Mouse (Mus musculus) forebrain, embryonic 16.5 days (tissue): ENCODE results near the gene Ppp4c. TPM values are rescaled to one million over a fixed set of nuclear protein-coding genes. Genes with fewer than 3 reads are reported as not detected.
A peak's percentile ranks its signal among the peaks of the same experiment; 100 is the strongest.

Source experiments
- ATAC-seq: fragments of 200-750 bp; cut with Nextera tagmentation; 2 replicates; pipeline ENCODE4 v1.8.0; 2017; ENCODE audit warnings: mild to moderate bottlenecking, moderate library complexity
- H3K27ac ChIP-seq: fragments of 300-500 bp; sonication (generic); 2 replicates; pipeline ENCODE4 v1.5.1; 2014; ENCODE audit warnings: low read length, control low read depth
- H3K27me3 ChIP-seq: fragments of 300-500 bp; sonication (generic); replicated peaks from 2 replicates; pipeline ENCODE4 v1.6.1; 2014; ENCODE audit warnings: low read length; ENCODE audit not compliant: control insufficient read depth, insufficient read depth
- H3K36me3 ChIP-seq: fragments of 300-500 bp; sonication (generic); 2 replicates; pipeline ENCODE4 v1.6.1; 2014; ENCODE audit not compliant: control insufficient read depth, insufficient read depth
- H3K4me1 ChIP-seq: fragments of 300-500 bp; sonication (generic); replicated peaks from 2 replicates; pipeline ENCODE4 v1.6.1; 2014; ENCODE audit warnings: low read length; ENCODE audit not compliant: control insufficient read depth, insufficient read depth
- H3K4me2 ChIP-seq: fragments of 300-500 bp; sonication (generic); 2 replicates; pipeline ENCODE4 v1.6.1; 2014; ENCODE audit warnings: mild to moderate bottlenecking, low read length, control low read depth
- H3K4me3 ChIP-seq: fragments of 300-500 bp; sonication (generic); replicated peaks from 2 replicates; pipeline ENCODE4 v1.5.1; 2014; ENCODE audit warnings: mild to moderate bottlenecking, low read length, control low read depth
- H3K9ac ChIP-seq: fragments of 300-500 bp; sonication (generic); replicated peaks from 2 replicates; pipeline ENCODE4 v1.6.1; 2014; ENCODE audit warnings: low read depth, low read length, control low read depth
- H3K9me3 ChIP-seq: fragments of 300-500 bp; sonication (generic); 2 replicates; pipeline ENCODE4 v1.6.1; 2016; ENCODE audit warnings: low read length; ENCODE audit not compliant: control insufficient read depth
- WGBS: fragments of 180-500 bp; shearing (Covaris S2); extraction: QIAGEN DNeasy Blood & Tissue Kit; methylation state at CpG from one replicate; pipeline ENCODE4 v1.1.7; 2014; 5-methylcytosine and 5-hydroxymethylcytosine counted together
- polyA plus RNA-seq: library from polyadenylated mRNA; unstranded; fragments of >200 nt; fragmentation: Nextera tagmentation; extraction: Ambion mirVana; gene quantifications from 2 replicates; pipeline ENCODE4 v1.2.1, GENCODE M21; 2015

Gene Ppp4c
- polyA plus RNA-seq, 1 experiment from 2014 or later = 202 TPM

DNA sequence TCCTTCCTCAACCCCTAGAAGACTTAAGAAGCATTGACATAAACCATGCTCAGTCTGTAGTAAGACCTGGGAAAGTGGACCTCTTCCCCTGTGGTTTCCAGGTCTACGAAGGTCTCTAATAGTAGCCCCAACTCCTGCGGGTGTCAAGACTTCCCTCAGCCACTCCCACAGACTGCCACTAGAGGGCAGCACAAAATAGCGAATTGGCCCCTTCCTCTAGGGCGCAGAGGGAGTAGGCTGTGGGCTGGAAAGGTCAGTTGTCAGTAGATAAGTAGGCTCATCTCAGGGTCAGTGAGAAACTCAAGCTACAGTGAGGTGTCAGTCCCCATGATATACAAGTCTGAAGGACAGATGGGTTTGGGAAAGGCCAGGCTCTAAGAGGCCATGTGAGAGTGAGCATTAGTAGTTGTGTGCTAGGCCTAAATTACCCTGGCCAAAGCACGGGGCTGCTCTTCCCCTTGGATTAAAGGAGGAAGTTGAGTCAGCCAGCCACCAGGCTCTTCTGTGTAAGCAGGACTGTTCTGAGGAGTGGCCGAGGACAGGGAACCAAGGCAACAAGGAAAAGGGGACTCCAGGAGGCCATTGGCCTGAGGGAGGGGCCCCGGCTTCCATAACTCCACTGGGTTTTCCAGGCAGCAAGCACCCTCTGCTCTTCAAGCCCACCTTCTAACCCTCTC lies 29.7 kb upstream of the Ppp4c start:
- no peaks in the 10 kb centered on the region for H3K9me3 ChIP-seq
- ATAC-seq = peak; percentile 26; the same call in 1 of the 2 replicates
- no peak overlapping the region; the same call in 1 of the 2 replicates for H3K4me2 ChIP-seq
- 22% methylated on average over 7 of the region's 7 CpGs for WGBS
- no peak overlapping the region for H3K27ac ChIP-seq
- H3K36me3 ChIP-seq = no peaks in the 10 kb centered on the region
- H3K4me1 ChIP-seq = peaks cover 28% of the 10 kb centered on the region
- no peak overlapping the region for H3K4me3 ChIP-seq
- H3K27me3 ChIP-seq = no peaks in the 10 kb centered on the region
- no peak overlapping the region for H3K9ac ChIP-seq

DNA sequence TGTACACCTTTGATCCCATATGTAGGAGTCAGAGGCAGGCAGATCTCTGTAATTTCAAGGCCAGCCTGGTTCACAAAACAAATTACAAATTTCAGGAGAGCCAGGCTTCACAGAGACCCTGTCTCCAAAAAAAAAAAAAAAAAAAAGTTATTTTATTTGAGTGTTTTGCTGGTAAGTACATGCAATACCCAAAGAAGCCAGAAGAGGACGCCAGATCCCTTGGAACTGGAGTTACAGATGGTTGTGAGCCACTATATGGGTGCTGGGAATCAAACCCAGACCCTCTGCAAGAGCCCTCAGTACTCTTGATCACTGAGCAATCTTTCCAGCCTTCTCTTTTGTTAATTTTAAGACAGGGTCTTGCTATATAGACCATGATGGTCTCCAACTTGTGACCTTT lies 26.5 kb upstream of the Ppp4c start:
- Histone ChIP-seq H3K4me3 (no peak overlapping the region), H3K36me3 (no peaks in the 10 kb centered on the region), H3K9me3 (no peaks in the 10 kb centered on the region), H3K27me3 (no peaks in the 10 kb centered on the region), H3K4me2 (no peak overlapping the region), H3K9ac (no peak overlapping the region), H3K27ac (no peak overlapping the region), H3K4me1 (peaks cover 11% of the 10 kb centered on the region)
- no peak for ATAC-seq
- WGBS = 35% methylated on average over 1 of the region's 1 CpGs

DNA sequence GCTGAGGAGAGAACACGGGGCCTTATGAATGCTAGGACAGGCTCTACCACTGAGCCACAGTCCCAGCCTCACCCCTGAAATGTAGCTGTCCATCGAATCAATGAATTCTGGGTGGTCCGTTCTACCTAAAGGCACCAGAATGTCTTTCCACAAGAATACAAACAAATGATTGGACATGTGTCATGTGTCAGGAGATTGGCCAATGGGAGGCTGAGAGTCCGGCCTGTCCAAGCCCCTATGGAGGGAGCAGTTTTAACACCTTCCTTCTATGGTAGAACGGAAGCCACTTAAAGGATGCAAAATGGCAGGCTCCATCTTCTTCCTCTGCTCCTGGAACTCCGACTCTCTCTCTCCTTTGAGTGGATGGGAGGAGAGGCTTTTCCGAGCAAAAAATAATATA lies 25.3 kb upstream of the Ppp4c start:
- Histone ChIP-seq H3K9me3 (no peaks in the 10 kb centered on the region), H3K9ac (no peak overlapping the region), H3K4me3 (no peak overlapping the region), H3K27ac (no peak overlapping the region), H3K4me1 (peaks cover 7% of the 10 kb centered on the region), H3K4me2 (no peak overlapping the region), H3K27me3 (no peaks in the 10 kb centered on the region), H3K36me3 (no peaks in the 10 kb centered on the region)
- no peak for ATAC-seq
- WGBS = 88% methylated on average over 7 of the region's 7 CpGs

DNA sequence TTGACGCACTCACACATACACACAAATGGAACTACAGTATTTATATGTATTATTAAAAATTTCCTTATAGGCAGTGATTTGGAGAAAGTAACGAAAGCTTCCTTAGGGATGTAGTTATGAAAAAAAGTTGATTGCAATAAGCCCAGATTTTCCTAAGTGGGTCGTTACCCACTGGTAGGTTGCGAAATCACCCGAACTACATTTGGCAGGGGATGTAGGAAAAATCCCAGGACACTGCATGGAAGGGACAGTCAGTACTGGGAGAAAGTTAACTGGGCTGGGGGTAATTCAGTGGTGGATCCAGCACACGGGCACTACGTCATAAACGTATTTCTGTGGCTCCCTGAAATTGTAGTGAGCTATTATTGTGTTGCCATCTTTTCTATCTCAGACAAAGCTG lies 24.2 kb upstream of the Ppp4c start:
- WGBS = 81% methylated on average over 8 of the region's 8 CpGs
- Histone ChIP-seq H3K4me1 (no peaks in the 10 kb centered on the region), H3K9me3 (no peaks in the 10 kb centered on the region), H3K27ac (no peak overlapping the region), H3K4me3 (no peak overlapping the region), H3K4me2 (no peak overlapping the region), H3K36me3 (no peaks in the 10 kb centered on the region), H3K9ac (no peak overlapping the region), H3K27me3 (no peaks in the 10 kb centered on the region)
- ATAC-seq = no peak

DNA sequence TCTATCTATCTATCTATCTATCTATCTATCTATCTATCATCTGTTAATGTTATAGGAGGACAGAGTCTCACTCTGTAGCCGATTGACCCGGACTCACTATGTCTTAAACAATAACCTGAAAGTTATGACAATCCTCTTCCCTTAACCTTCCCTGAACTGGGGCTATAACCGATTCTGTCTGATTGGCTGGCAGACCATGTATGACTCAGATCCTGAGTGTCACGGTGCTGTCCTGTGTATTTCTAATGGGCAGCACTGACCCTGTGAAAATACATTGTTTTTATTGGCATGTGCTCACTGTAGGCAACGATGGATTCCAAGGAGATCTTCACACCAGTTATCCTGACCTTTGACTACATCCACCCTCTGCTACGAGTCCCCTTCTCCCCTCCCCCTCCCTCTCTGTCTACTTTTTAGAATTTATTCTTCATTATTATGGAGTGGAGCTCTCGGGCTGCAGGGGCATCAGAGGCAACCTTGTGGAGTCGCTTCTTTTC lies 23.5 kb upstream of the Ppp4c start:
- H3K9me3 ChIP-seq = no peaks in the 10 kb centered on the region
- 62% methylated on average over 8 of the region's 8 CpGs for WGBS

GRCm38 (mm10) chr7:126809723-126810369 lies 17.6 kb upstream of the Ppp4c start:
- Histone ChIP-seq H3K9me3 (no peaks in the 10 kb centered on the region), H3K9ac (no peak overlapping the region), H3K36me3 (no peaks in the 10 kb centered on the region), H3K4me1 (peaks cover 17% of the 10 kb centered on the region), H3K4me3 (no peak overlapping the region), H3K4me2 (no peak overlapping the region), H3K27ac (no peak overlapping the region), H3K27me3 (no peaks in the 10 kb centered on the region)
- 60% methylated on average over 5 of the region's 5 CpGs for WGBS
- ATAC-seq = no peak

More for the DNA sequence above, 23.5 kb upstream of the Ppp4c start:
- Histone ChIP-seq H3K36me3 (no peaks in the 10 kb centered on the region), H3K4me1 (no peaks in the 10 kb centered on the region), H3K4me3 (no peak overlapping the region), H3K27me3 (no peaks in the 10 kb centered on the region), H3K9ac (no peak overlapping the region), H3K27ac (no peak overlapping the region), H3K4me2 (no peak overlapping the region)
- no peak for ATAC-seq

- Histone ChIP-seq H3K9ac (peak overlapping the region; percentile 76), H3K27me3 (no peaks in the 10 kb centered on the region), H3K27ac (peak overlapping the region; percentile 74), H3K36me3 (no peaks in the 10 kb centered on the region), H3K4me1 (peaks cover 17% of the 10 kb centered on the region), H3K9me3 (no peaks in the 10 kb centered on the region), H3K4me3 (peak overlapping the region; percentile 66), H3K4me2 (peak overlapping the region; percentile 87)
- under 1% methylated on average over 43 of the region's 43 CpGs for WGBS
- ATAC-seq = peak; percentile 98
These were observed 16.6 kb upstream of the Ppp4c start for GRCm38 (mm10) chr7:126808703-126809455.

DNA sequence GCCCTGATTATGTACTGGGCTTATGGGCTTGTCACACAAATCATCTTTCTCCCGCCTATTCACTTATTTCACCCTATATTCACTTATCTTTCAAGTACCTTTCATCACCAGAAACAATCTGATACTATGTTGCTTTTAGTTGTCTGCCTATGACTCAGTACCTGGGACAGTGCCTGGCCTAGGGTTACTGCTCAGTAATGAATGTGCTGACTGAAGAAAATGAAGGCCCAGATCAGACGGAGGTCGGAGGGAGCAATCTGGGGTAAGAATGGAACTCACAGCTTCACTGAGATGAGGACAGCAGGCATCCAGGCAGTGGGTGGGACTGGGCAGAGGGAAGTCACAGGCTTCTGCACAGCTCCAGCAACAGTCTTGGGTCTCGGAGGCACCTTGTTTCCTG lies 15.1 kb upstream of the Ppp4c start:
- Histone ChIP-seq H3K4me1 (peaks cover 17% of the 10 kb centered on the region), H3K4me3 (no peak overlapping the region), H3K9me3 (no peaks in the 10 kb centered on the region), H3K27me3 (no peaks in the 10 kb centered on the region), H3K4me2 (no peak overlapping the region), H3K36me3 (no peaks in the 10 kb centered on the region), H3K9ac (no peak overlapping the region), H3K27ac (no peak overlapping the region)
- WGBS = 63% methylated on average over 4 of the region's 4 CpGs
- ATAC-seq = no peak

GRCm38 (mm10) chr7:126806956-126807355 lies 14.7 kb upstream of the Ppp4c start:
- no peak overlapping the region for H3K27ac ChIP-seq
- peaks cover 17% of the 10 kb centered on the region for H3K4me1 ChIP-seq
- ATAC-seq = no peak
- 69% methylated on average over 6 of the region's 6 CpGs for WGBS
- H3K36me3 ChIP-seq = no peaks in the 10 kb centered on the region
- no peak overlapping the region for H3K4me3 ChIP-seq
- H3K9me3 ChIP-seq = no peaks in the 10 kb centered on the region
- no peak overlapping the region for H3K9ac ChIP-seq
- H3K4me2 ChIP-seq = no peak overlapping the region
- H3K27me3 ChIP-seq = no peaks in the 10 kb centered on the region
